Mouse (Mus musculus) C2C12 (cell line): ENCODE results near the gene Stambpl1. TPM values are rescaled to one million over a fixed set of nuclear protein-coding genes. Genes with fewer than 3 reads are reported as not detected.

Experiments used
- H3K27me3 ChIP-seq: one replicate; pipeline ENCODE4 v1.6.1; 2011; ENCODE audit not compliant: control insufficient read depth, insufficient read depth, insufficient read length
- H3K36me3 ChIP-seq: one replicate; pipeline ENCODE4 v1.6.1; 2011; ENCODE audit not compliant: control insufficient read depth, insufficient read depth
- H3K4me3 ChIP-seq: one replicate; pipeline ENCODE4 v1.5.1; 2011; ENCODE audit warnings: mild to moderate bottlenecking, control low read depth; ENCODE audit not compliant: poor library complexity, insufficient read depth, severe bottlenecking
- H3K79me2 ChIP-seq: one replicate; pipeline ENCODE4 v1.6.1; 2011; ENCODE audit not compliant: control insufficient read depth, insufficient read depth
- H3K79me3 ChIP-seq: one replicate; pipeline ENCODE4 v1.6.1; 2011; ENCODE audit warnings: low read depth, control low read depth
- H3ac ChIP-seq: one replicate; pipeline ENCODE3; 2011; ENCODE audit warnings: low read depth; ENCODE audit not compliant: control insufficient read depth, insufficient read length
- CEBPB ChIP-seq: IDR thresholded peaks from one replicate; pipeline ENCODE4 v1.6.1; 2011; ENCODE audit warnings: low read depth, mild to moderate bottlenecking, control low read depth, moderate library complexity
- CTCF ChIP-seq: IDR thresholded peaks from one replicate; pipeline ENCODE4 v1.5.1; 2011; ENCODE audit not compliant: control insufficient read depth, insufficient read depth, insufficient read length
- FOSL1 ChIP-seq: IDR thresholded peaks from one replicate; pipeline ENCODE4 v1.8.0; 2011; ENCODE audit warnings: mild to moderate bottlenecking, low read length; ENCODE audit not compliant: poor library complexity, insufficient read depth, severe bottlenecking
- MAX ChIP-seq: IDR thresholded peaks from one replicate; pipeline ENCODE4 v1.6.1; 2011; ENCODE audit warnings: mild to moderate bottlenecking, control low read depth
- MYOD1 ChIP-seq: IDR thresholded peaks from one replicate; pipeline ENCODE4 v1.6.1; 2011; ENCODE audit warnings: low read depth; ENCODE audit not compliant: control insufficient read depth, insufficient read length
- MYOG ChIP-seq: IDR thresholded peaks from one replicate; pipeline ENCODE4 v1.6.1; 2011; ENCODE audit not compliant: control insufficient read depth, insufficient read length; ENCODE audit errors: extremely low read depth
- USF1 ChIP-seq: IDR thresholded peaks from one replicate; pipeline ENCODE4 v1.6.1; 2011; ENCODE audit warnings: low read depth, mild to moderate bottlenecking, control low read depth, moderate library complexity
- polyA plus RNA-seq: library from polyadenylated mRNA; unstranded; fragments of >200 nt; fragmentation: generic; extraction: Trizol; gene quantifications from one replicate; pipeline ENCODE4 v1.2.1, GENCODE M21; 2012; ENCODE audit warnings: missing spikeins

Stambpl1 gene
- polyA plus RNA-seq, 1 experiment: 19.0 TPM

DNA sequence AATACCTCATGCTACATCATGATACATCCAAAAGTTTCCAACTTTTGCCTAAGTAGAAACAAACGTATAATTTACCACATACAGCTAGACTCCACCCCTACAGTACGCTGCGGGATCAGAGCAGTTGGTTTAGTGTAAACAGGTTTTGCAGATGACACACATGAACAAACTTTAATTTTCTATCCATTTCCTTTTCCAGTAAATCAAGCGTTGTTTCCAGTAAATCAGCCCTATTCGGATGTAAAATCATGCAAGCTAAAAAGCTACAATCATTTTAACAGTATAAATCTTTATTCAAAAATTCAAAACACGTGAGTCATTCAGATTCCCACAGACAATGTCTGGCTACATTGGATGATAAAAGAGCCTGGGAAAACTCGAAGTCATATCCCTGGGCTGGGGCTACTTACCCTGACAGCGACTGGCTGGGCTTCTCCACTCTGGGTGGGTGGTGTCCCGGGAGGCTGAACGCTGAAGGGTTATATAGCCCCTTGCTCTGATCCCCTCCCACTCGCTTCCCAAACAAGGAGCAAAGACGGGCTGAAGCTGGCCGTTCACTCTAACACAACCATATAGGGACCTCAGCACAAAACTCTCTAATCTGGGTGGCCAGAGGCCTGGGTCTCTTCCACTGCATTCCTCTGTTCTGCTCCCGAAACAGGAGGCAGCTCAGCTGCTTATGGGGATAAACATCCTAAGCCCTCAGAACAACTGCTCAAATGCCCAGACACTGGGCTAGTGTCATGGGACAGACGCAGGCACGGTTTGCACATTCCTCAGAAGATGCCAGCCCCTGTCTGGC, 63.1 kb downstream of the Stambpl1 start, which contains the start of gene Acta2:
Acta2 (minus strand) TSS at position 711 of the 802 bp plus-strand sequence.
- Histone ChIP-seq H3K79me3 (peaks cover 10% of the 10 kb centered on the region), H3K36me3 (no peaks in the 10 kb centered on the region), H3ac (peak within 1 kb of the TSS; percentile 69), H3K4me3 (peak within 1 kb of the TSS; percentile 23), H3K79me2 (peaks cover 18% of the 10 kb centered on the region), H3K27me3 (no peaks in the 10 kb centered on the region)
- TF ChIP-seq MYOG (no peak), CEBPB (no peak), MAX (no peak), CTCF (no peak), MYOD1 (no peak), FOSL1 (no peak), USF1 (no peak)

DNA sequence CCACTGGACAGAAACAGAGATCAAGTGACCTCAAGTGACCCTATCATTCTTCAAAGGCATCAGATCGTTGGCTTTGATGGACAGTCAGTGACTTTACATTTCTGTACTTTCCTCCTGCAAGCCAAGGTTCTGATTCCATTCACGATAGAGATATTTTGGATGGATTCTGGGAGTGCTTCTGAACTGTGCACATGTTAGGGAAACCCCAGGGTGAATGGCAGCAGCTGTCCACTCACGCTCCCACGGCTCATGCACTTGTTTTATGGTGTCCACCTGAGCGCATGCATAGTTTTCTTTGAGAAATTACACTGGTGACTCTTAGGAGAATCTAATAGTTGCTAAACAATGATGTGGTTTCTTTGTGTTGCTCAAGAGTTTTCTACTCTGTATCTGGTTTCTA, 64.1 kb downstream of the Stambpl1 start:
- Histone ChIP-seq H3K79me3 (peaks cover 10% of the 10 kb centered on the region), H3K36me3 (no peaks in the 10 kb centered on the region), H3K79me2 (peaks cover 18% of the 10 kb centered on the region), H3K4me3 (no peak overlapping the region), H3K27me3 (no peaks in the 10 kb centered on the region), H3ac (no peak overlapping the region)
- no peak for TF ChIP-seq USF1
- TF ChIP-seq MAX: no peak
- no peak for TF ChIP-seq CEBPB
- TF ChIP-seq FOSL1: no peak
- TF ChIP-seq MYOG: no peak
- no peak for TF ChIP-seq MYOD1
- no peak for TF ChIP-seq CTCF

DNA sequence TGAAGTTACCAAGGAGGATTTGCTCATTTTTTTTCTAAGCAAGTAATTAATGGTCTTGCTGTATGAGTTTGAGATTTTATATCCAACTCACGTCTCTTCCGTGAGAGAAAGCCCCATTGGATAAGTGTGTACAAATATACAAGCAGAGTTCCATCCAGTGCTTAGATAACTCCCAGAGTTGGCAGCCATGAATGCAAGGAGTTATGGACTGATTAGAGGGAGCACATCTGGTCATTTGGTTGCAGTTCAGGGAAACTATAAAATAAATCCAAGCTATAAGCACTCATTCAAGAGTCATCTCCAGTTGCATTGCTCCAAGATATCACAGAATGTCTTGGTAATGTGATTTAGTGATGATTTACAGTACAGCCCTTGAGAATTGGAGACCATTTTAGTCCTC, 64.9 kb downstream of the Stambpl1 start:
- H3K4me3 ChIP-seq: no peak overlapping the region
- peaks cover 10% of the 10 kb centered on the region for H3K79me3 ChIP-seq
- H3K36me3 ChIP-seq: no peaks in the 10 kb centered on the region
- TF ChIP-seq MYOG (no peak), FOSL1 (no peak), MAX (no peak), CTCF (no peak), CEBPB (no peak), MYOD1 (no peak), USF1 (no peak)
- H3K79me2 ChIP-seq: peaks cover 18% of the 10 kb centered on the region
- no peaks in the 10 kb centered on the region for H3K27me3 ChIP-seq
- no peak overlapping the region for H3ac ChIP-seq

DNA sequence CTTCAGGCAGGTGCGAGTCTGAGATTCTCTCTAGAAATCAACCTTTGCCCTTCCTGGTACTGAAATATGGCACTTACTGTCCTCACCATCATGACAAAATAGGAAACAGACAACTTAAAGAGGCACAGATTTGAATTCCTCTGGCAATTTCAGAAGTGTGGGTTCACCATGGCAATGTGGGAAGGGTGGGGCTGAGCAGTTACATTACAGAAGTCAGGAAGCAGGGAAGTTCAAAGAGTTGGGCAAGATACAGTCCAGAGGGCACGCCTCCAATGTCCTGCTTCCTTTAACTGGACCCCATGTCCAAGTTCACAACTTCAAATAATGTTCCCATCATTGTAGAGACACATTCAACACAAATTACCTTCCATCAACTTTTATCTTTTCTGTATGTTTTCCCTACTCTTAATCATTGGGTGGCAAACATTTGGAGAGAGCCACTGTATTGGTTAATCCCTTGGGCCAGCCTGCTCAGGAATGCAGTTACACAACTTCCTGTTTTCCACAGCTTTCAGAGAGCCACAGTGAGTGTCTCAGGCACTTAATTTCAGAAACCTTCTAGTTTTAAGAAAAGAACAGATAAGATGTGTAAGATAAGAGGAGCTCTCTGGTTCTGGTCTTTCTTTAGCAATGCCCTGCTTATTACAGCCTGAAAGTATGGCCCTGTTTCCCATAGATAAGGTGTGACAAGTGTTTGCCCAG, 70.4 kb downstream of the Stambpl1 start:
- Histone ChIP-seq H3K79me3 (no peaks in the 10 kb centered on the region), H3ac (no peak overlapping the region), H3K27me3 (no peaks in the 10 kb centered on the region), H3K4me3 (no peak overlapping the region), H3K79me2 (no peaks in the 10 kb centered on the region), H3K36me3 (no peaks in the 10 kb centered on the region)
- TF ChIP-seq FOSL1: no peak
- TF ChIP-seq CEBPB: peak; percentile 36

DNA sequence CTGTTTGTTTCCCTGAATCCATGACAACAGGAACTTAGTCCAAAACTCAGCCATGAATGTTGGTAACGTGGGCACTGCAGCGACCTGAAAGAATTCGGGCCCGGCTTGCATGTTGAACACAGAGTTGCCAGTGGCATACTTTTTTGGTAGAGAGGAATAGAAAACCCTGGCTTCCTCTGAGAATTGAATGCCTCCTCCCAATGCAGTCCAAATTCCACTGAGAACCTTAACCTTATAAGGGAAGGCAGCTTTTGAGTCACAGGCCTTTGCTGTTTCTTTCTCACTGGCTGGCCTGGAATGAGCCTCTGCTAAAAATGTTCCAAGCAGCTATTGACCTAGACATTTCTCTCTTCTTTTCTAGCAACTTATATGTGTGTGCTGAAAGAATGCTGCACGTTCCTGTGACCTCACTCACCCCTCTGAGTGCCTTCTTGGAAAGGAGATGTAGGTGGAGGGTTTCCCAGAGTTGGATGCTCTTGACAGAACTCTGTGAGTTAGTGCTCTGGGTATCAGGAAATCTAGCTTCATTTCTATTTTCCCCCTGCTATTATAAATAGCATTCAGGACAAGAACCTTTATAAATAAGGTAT, 73.7 kb downstream of the Stambpl1 start:
- Histone ChIP-seq H3K27me3 (no peaks in the 10 kb centered on the region), H3K36me3 (no peaks in the 10 kb centered on the region), H3K79me2 (no peaks in the 10 kb centered on the region), H3K4me3 (no peak overlapping the region), H3ac (no peak overlapping the region), H3K79me3 (no peaks in the 10 kb centered on the region)
- no peak for TF ChIP-seq CEBPB
